Mouse (Mus musculus) brain, embryonic 14.5 days (tissue): Measurements from ENCODE around the gene Nkpd1. TPM values are rescaled to one million over a fixed set of nuclear protein-coding genes. Genes with fewer than 3 reads are reported as not detected.

Experiments
- DNase-seq: peaks from one replicate; pipeline ENCODE4 v3.0.0-alpha.2; 2011; ENCODE audit warnings: low read depth
- CTCF ChIP-seq: fragments of 200-500 bp; IDR thresholded peaks from 2 replicates; pipeline ENCODE4 v1.5.1; 2012; ENCODE audit warnings: inconsistent platforms, mild to moderate bottlenecking, moderate library complexity, borderline replicate concordance; ENCODE audit not compliant: insufficient read depth, insufficient read length; ENCODE audit errors: extremely low read depth
- POLR2A ChIP-seq: fragments of 200-500 bp; IDR thresholded peaks from 2 replicates; pipeline ENCODE4 v1.6.1; 2012; ENCODE audit warnings: mild to moderate bottlenecking, inconsistent platforms, borderline replicate concordance; ENCODE audit not compliant: poor library complexity, insufficient read depth, insufficient read length, severe bottlenecking; ENCODE audit errors: extremely low read depth
- polyA plus RNA-seq: library from polyadenylated mRNA; depleted of rRNA; stranded (reverse); fragments of >200 nt; gene quantifications from 2 replicates; pipeline ENCODE4 v1.2.3, GENCODE M21; 2012

Nkpd1 gene
- polyA plus RNA-seq, 1 experiment, result 0.51 TPM

DNA sequence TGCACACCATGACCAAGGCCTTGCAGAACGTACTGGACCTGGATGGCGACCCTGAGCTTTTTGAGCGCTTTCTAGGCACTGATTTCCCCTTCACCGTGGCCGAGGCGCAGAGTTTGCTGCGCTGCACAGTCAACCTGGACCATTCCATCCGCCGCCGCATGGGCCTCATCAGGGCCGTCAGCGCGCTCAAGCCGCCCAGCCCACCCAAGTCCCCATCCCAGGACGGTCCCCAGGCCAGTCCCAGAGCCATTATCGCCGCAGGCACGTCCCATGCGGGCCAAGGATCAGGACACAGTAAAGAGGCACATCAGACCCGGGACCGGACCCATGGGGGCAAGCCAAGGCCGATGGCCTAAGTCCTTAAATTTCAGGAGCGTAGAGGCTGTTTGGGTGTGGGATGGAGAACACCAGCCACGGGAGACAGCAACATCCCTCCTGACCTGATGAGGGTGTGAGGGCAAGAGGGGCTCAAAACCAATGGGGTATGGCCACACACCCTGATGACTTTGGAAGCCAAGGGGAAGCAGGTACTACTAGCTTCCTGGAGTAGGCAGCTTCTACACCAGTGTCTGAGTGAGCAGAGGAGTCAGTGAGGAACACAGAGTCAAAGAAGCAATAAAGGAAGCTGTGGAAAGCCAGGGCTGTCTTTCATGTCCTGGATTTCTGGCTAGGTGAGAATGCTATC lies 6.9 kb downstream of the Nkpd1 start:
- DNase-seq, result no peak
- TF ChIP-seq CTCF (no peak), POLR2A (no peak)

DNA sequence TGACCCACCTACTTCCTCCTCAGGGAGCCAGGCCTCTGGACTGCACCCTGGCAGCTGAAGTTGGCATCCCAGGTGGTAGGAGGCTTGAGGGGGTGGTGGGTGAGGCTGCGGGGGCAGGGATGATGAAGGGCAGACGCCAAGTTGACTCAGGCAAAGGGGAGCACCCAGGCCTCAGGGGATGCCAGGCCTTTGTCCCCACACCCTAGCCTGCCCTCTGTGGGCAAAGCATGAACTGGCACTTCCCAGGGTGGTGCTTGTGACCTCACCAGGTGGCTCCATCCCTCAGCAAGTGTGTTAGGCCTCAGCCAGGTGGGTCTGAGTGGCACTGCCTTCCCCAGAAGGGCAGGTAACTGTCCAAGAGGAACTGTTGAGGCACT lies 7.5 kb downstream of the Nkpd1 start:
- TF ChIP-seq CTCF (no peak), POLR2A (no peak)

DNA sequence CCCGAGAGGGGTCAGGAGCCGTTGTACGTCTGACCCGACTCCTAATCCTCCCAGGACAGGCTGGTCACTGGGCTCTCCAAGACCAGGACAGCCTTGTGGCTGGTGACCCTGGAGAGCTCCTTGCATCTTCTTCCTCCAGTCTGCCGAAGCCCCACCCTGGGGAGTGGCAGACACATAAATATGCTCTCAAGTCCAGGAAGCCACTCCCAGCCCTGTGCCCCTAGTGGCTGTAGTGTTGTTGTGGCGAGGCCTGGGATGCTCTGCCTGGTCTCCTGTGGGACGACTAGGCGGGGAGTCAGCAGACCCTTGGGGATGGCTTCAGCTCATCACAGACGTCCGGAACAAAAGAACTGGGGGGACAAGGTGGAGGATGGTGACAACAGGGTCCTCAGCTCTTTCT lies 13.4 kb downstream of the Nkpd1 start:
- no peak for DNase-seq
- TF ChIP-seq POLR2A, result no peak
- TF ChIP-seq CTCF, result no peak

More for the DNA sequence above, 7.5 kb downstream of the Nkpd1 start:
- DNase-seq, result no peak

DNA sequence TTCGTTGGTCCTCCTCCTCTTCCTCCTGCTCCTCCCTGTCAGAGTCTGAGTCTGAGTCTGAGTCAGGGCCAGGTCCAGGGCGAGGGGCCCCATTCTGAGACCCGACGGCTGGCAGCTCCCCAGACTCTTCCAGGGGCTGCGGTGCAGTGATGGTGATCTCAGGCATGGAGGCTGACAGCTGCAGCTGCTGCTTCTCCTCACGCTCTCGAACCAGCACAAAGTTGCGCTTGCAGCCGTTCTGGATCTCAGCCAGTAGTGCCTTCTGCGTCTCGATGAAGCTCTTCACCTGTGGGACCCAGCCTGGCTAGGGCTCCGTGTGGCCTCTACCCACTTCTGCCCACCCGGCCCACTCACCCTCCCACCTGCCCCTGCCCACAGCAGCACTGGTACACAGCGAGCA lies 14.6 kb downstream of the Nkpd1 start:
- TF ChIP-seq CTCF (no peak), POLR2A (no peak)
- no peak for DNase-seq

DNA sequence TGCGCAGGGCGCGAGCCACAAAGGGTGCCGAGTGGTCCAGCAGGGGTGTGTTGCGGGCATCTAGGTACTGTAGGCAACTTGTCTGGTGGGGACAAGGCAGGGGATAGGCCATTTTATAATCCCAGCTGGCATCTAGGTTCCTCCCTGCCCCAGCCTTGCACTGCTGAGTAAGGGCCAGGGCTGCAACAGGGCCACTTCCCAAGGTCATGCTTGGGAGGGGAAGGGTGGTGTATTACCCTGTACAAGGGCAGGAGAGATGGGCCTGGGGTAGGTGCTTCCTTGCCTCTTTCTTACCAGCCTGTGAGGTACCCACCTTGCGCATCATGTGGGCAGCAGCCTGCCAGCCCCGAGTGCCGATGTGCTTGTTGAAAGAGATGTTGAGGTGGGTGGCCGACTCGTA lies 17.0 kb downstream of the Nkpd1 start:
- TF ChIP-seq CTCF, result no peak
- TF ChIP-seq POLR2A, result no peak

DNA sequence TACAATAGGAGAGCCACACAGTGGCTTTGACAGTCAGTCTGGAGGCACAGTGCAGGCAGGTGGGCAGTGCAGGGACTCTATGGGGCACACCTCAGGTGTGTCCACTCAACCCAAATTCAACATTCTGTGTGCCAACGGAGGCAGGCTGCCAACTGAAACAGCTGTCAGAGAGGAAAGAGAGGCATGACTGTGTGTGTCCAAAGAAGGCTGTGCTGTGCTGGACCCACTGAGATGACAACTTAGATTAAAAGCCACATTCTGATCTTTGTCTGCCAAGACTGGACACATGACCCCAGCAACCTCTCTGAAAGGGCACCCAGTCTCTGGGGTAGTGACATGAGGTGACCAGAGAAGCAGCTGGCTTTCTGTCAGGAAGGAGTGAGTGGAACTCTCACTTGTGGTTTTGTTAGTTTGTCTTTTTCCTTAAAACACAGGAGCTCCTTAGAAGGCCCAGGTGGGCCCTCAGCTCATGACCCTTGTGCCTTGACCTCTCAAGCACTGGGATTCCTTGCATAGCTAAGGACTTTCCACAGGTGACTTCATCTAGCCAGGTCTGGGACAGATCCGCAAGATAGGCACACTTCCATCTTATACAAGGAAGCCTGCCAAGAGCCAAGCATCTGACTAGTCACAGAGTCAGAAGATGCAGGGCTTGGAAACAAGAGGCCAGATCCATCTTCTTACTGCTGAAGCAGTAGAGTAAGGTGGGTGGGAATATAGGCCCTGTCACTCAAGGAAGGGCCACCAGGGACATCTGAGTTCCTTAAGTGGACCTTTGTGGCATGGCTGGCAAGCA lies 23.3 kb downstream of the Nkpd1 start:
- TF ChIP-seq POLR2A (no peak), CTCF (no peak)
- DNase-seq, result no peak

More for the DNA sequence above, 17.0 kb downstream of the Nkpd1 start:
- DNase-seq, result no peak

DNA sequence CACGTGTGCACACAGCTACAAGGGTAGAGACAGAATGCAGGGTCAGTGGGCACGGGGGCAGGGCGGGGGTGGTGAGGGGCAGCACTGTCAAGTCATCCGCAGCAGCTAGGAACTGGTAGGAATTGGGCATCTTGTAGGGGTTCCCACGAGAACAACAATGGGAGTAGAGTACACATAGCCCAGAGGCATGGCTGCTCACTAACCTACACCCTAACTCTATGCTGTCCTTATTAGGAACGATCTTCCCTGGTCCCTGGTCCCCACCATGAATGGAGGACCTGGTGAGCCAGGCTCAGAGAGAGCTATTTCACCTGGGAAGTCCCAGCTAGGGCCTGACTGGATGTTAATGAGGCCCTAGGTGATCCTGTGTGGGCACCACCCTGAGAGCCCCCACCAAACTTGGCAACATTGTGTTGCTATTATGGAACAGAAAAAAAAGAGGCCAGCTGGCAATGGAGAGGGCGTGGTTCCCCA lies 24.1 kb downstream of the Nkpd1 start:
- TF ChIP-seq POLR2A (no peak), CTCF (no peak)
- no peak for DNase-seq

DNA sequence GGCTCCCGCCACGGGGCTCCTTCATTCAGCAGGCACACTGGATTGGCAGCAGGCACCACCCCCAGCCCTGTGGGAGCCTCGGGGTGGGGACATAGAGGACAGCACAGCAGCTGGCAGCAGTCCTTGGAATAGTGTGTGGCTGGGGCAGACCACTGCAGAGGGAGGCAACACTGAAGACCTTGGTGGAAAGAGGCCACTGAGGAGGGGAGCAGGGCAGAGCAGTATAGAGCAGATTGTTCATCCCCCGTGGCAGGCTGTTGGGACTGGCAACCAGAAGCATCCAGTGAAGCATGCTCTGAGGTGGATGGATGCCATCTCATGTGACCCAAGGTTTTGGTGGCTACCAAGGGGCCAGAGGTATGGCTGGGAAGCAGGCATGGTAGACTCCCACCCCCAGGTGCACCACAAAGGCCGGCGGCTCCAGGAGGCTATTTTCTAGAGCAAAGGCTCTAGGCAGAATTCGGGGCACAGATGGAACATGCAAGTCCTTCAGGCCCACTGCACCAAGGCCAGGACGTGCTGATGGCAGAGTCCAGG lies 24.6 kb downstream of the Nkpd1 start:
- DNase-seq, result peak; percentile 91
- TF ChIP-seq POLR2A, result no peak
- TF ChIP-seq CTCF, result no peak

DNA sequence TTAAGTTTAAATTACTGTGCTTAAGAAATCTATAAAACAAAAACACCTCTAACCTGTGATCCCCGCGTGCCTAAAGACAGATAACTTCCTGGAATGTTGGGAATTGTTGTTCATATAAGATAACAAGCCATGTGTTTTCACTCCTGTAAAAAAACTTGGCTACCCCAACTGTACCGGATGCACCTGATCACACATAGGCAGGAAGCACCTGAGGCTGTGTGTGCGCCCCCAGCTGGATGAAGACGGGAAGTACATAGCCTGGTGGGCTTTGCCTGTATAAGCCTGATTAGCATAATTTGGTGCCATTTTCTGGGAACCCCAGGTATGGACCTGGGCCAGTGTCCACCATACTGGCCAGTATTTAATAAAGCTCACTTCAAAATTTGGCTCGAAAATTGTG lies 25.9 kb downstream of the Nkpd1 start:
- TF ChIP-seq POLR2A (no peak), CTCF (peak; percentile 52; the same call in 1 of the 2 replicates)
- DNase-seq, result no peak

DNA sequence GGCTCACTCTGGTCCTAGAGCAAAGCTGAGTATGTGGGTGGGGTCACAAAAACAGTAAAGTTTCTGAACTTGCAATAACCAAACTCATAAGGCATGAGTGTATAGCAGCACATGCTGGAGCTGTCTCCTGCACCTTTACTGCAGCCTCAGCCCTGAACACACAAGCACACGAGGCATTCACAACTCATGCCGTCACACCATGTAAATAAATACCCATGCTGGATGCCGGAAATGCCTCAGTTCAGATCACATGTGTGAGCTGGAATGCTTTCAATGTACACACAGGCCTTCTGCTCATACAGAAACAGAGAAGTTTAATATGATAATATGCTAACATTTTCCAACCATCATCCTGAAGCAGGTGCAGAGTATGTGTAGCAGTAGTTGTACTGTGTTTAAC lies 28.4 kb downstream of the Nkpd1 start:
- no peak for DNase-seq
- TF ChIP-seq POLR2A (no peak), CTCF (no peak)

DNA sequence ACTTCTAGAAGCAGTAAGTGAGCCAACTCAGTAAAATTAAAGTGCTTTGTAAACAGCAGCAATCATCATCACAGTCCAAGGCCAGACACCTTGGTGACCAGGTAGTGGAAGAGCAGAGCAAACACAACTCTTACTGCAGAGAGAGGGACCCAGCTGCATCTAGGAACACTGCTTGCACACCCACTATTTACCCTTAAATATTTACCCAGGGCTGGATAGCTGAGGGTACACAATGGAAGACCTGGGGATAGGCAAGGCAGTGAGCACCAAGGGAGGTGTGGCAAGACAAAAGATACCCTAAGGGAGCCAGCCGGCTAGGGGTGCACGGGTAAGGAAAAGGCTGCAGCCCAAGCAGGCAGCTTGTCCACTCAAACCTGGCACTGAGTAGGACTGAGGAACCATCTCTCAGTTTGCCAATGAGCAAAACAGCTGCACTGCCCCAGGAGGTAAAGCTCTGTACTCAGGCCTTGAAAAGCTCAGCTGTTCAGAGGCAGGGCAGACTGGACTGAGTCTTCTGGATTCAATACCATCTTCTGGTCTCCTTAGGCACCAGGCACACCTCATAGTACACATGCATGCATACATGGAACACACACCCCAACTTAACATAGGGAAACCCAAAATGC lies 29.8 kb downstream of the Nkpd1 start:
- no peak for DNase-seq
- TF ChIP-seq CTCF (no peak), POLR2A (no peak)
